Mouse (Mus musculus): Measurements from ENCODE around the gene Tm4sf1.

Gene Tm4sf1

GRCm38 (mm10) chr3:57287854-57288720 lies 13.7 kb downstream of the Tm4sf1 start:
- in situ Hi-C loops (cut with MboI; ENCODE audit: unreplicated experiment in 2 of 2) = no loop called here

- in situ Hi-C loops (cut with MboI; ENCODE audit: unreplicated experiment in 2 of 2) = no loop called here
Observed at GRCm38 (mm10) chr3:57287438-57287837, 14.3 kb downstream of the Tm4sf1 start.

GRCm38 (mm10) chr3:57278225-57278624 lies 23.6 kb downstream of the Tm4sf1 start:
- in situ Hi-C loops (cut with MboI; ENCODE audit: unreplicated experiment in 2 of 2) = no loop called here

GRCm38 (mm10) chr3:57277453-57277852 lies 24.3 kb downstream of the Tm4sf1 start:
- in situ Hi-C loops (cut with MboI; ENCODE audit: unreplicated experiment in 2 of 2) = no loop called here

GRCm38 (mm10) chr3:57276821-57277220 lies 25.0 kb downstream of the Tm4sf1 start:
- in situ Hi-C loops (cut with MboI; ENCODE audit: unreplicated experiment in 2 of 2) = no loop called here

- in situ Hi-C loops (cut with MboI; ENCODE audit: unreplicated experiment in 2 of 2) = loop anchor here in 1 of 2 experiments (10.0 to 25.0 kb wide), 3 partner anchors 356 to 1343 kb away; no protein-coding TSS in a partner anchor
Observed at GRCm38 (mm10) chr3:57268994-57269393, 32.8 kb downstream of the Tm4sf1 start.

GRCm38 (mm10) chr3:57267559-57268173 lies 34.1 kb downstream of the Tm4sf1 start:
- in situ Hi-C loops (cut with MboI; ENCODE audit: unreplicated experiment in 2 of 2) = loop anchor here in 1 of 2 experiments (10.0 to 25.0 kb wide), 3 partner anchors 357 to 1345 kb away; no protein-coding TSS in a partner anchor

- in situ Hi-C loops (cut with MboI; ENCODE audit: unreplicated experiment in 2 of 2) = loop anchor here in 1 of 2 experiments (25.0 kb wide), 2 partner anchors 1234 to 1359 kb away; no protein-coding TSS in a partner anchor
Observed at GRCm38 (mm10) chr3:57253041-57253440, 48.7 kb downstream of the Tm4sf1 start.

GRCm38 (mm10) chr3:57252551-57252950 lies 49.2 kb downstream of the Tm4sf1 start:
- in situ Hi-C loops (cut with MboI; ENCODE audit: unreplicated experiment in 2 of 2) = loop anchor here in 1 of 2 experiments (25.0 kb wide), 2 partner anchors 1235 to 1360 kb away; no protein-coding TSS in a partner anchor

- in situ Hi-C loops (cut with MboI; ENCODE audit: unreplicated experiment in 2 of 2) = no loop called here
Observed at GRCm38 (mm10) chr3:57245242-57245641, 56.5 kb downstream of the Tm4sf1 start.
